Mouse (Mus musculus) brain, embryonic 14.5 days (tissue): Measurements from ENCODE around the gene Med4. TPM values are rescaled to one million over a fixed set of nuclear protein-coding genes. Genes with fewer than 3 reads are reported as not detected.
A peak's percentile ranks its signal among the peaks of the same experiment; 100 is the strongest.

ENCODE experiments used
- DNase-seq: peaks from one replicate; pipeline ENCODE4 v3.0.0-alpha.2; 2011; ENCODE audit warnings: low read depth
- CTCF ChIP-seq: fragments of 200-500 bp; IDR thresholded peaks from 2 replicates; pipeline ENCODE4 v1.5.1; 2012; ENCODE audit warnings: inconsistent platforms, mild to moderate bottlenecking, moderate library complexity, borderline replicate concordance; ENCODE audit not compliant: insufficient read depth, insufficient read length; ENCODE audit errors: extremely low read depth
- POLR2A ChIP-seq: fragments of 200-500 bp; IDR thresholded peaks from 2 replicates; pipeline ENCODE4 v1.6.1; 2012; ENCODE audit warnings: mild to moderate bottlenecking, inconsistent platforms, borderline replicate concordance; ENCODE audit not compliant: poor library complexity, insufficient read depth, insufficient read length, severe bottlenecking; ENCODE audit errors: extremely low read depth
- polyA plus RNA-seq: library from polyadenylated mRNA; depleted of rRNA; stranded (reverse); fragments of >200 nt; gene quantifications from 2 replicates; pipeline ENCODE4 v1.2.3, GENCODE M21; 2012; rRNA removed

Gene Med4
- polyA plus RNA-seq, 1 experiment, result 47.9 TPM

- TF ChIP-seq POLR2A (no peak), CTCF (no peak)
- DNase-seq, result no peak
These were observed 40.5 kb downstream of the Med4 start for GRCm38 (mm10) chr14:73550291-73550690.

DNA sequence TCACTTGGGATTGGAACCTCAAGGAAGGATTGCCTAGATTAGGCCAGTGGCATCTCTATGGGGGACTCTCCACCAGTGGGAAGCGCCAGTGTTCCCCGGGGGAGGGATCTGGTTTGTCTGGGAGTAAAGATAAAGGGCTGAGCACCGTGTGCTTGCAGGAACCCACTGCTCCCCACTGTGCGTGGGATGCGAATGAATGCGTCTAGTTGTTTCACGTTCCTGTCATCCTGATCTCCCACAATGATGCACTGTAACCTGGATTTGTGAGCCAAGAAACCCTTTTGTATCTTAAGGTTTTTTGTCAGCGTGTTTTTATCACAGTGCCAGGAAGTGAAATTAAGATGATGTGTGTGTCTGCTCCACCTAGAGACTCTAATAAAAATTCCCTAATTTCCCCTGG, 40.9 kb downstream of the Med4 start:
- peak; percentile 10 for DNase-seq
- TF ChIP-seq POLR2A (no peak), CTCF (no peak)

DNA sequence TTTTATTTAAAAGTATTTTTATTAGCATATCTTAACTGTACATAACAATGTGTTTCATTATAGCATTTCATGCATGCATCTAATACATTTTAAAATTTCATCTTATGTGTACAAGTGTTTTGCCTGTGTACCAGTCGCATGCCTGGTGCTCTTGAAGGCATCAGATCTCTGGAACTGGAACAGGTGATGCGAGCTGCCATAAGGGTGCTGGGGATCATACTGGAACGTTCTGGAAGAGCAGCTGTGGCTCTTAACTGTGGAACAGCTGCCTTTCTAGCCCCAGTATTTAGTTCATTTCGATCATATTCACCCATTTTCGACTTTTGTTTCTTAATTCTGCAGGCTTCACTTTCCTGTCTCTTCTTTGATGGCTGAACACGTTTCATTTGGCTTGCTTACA, 41.3 kb downstream of the Med4 start:
- DNase-seq, result no peak
- TF ChIP-seq CTCF, result no peak
- no peak for TF ChIP-seq POLR2A

DNA sequence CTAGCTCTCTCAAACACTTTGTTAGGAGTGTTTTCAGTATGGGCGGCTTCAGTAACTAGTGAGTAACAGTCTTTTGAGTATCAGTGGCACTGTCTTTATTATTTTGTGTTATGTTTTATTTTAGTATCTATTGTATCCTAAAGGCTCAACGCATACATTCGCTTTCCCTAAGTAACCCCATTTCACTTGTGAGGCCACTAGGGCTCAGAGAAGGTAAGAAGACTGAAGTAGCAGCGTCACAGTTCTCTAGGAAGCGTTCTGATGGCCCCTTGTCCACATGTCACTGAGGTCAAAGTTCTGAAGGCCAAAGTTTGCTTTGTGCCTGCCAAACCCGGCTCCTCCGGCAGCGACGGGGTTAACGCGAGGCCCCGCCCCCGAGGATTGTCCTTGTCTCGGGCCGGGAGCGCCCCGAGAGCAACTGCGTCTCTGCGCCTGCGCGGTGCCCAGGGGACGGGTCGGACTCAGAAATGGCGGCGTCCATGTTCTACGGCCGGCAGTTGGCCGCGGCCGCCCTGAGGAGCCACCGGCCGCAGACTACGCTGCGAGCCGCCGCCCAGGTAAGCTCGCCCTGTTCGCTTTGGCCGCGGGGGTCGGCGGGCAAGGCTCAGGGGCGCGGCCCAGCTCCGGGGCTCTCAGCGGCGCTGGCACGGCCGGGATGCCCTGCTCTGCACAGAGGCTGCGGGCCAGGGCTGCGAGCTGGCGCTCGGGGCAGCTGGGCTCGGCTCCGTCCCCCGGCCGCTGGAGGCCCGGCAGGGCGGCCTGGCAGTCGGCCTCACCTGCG, 42.7 kb downstream of the Med4 start:
- peak; percentile 96 for DNase-seq
- TF ChIP-seq POLR2A (peak; percentile 91), CTCF (no peak)

DNA sequence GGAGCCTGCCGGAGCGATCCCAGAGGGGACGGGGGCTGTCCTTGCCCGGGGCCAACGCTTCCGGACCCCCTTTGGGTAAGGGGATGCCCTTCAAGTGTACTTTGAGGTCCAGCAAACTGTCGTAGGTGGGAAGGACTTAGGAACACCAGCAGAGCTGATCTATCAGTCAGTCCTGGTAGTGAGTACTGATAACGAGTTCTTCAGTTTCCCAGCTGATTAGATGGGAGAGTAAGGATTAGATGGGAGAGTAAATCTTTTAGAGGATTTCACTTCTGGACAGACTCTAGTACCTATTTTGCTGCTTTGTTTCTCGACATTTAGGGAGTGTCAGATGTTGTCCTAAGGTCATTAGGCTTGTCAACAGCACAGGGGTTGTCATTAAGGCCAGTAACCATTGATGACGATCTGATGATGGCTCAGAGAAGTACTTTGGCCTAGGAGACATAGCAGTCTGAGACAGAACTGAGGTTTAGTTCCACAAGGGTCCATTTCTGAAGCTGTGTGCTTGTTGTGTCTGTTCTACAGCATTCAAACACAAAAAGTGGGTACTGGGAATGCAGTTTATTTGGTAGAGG, 43.4 kb downstream of the Med4 start:
- no peak for DNase-seq
- TF ChIP-seq CTCF (no peak), POLR2A (no peak)

Other genes with a start within 250 kb of the Med4 start
- gene Rb1, start 184.2 kb upstream of the Med4 start, polyA plus RNA-seq, result 31.1 and 38.2 TPM in 2 replicates
- 371 and 377 TPM in 2 replicates for gene Itm2b, start 124.7 kb upstream of the Med4 start, polyA plus RNA-seq
- 46.0 and 52.8 TPM in 2 replicates for gene Sucla2, start 15.3 kb downstream of the Med4 start, polyA plus RNA-seq
- gene Nudt15, start 38.2 kb downstream of the Med4 start, polyA plus RNA-seq, result 3.6 and 4.8 TPM in 2 replicates
- gene Gm21750, start 151.2 kb downstream of the Med4 start, polyA plus RNA-seq, result not detected in 2 replicates